Mouse (Mus musculus): Measurements from ENCODE around the gene Supv3l1.

GRCm38 (mm10) chr10:62430427-62430826 lies 19.1 kb downstream of the Supv3l1 start:
- TF ChIP-seq POLR2A (IDR thresholded peaks at IDR 0.05; ENCODE audit: insufficient read length, low read depth) (no peak), CEBPB (IDR thresholded peaks at IDR 0.05; ENCODE audit: insufficient read depth, poor library complexity, severe bottlenecking) (no peak), E2F4 (IDR thresholded peaks at IDR 0.05; ENCODE audit: insufficient read depth) (no peak), USF1 (IDR thresholded peaks at IDR 0.05; ENCODE audit: low read depth) (no peak), MYOG (IDR thresholded peaks at IDR 0.05; ENCODE audit: control insufficient read depth in 1 of 3, insufficient read depth in 1 of 3, insufficient read length in 2 of 3, low read depth in 2 of 3) (no peak), MAX (IDR thresholded peaks at IDR 0.05; ENCODE audit: low read depth) (no peak)

Measured in myocyte (in vitro differentiated cells).